Mouse (Mus musculus) left cerebral cortex, adult 8-10 months (tissue): ENCODE measurements around the gene Rabggtb. TPM values are rescaled to one million over a fixed set of nuclear protein-coding genes. Genes with fewer than 3 reads are reported as not detected.
"Not testable (repeated sequence)": the region's sequence is repeated elsewhere in the genome, so short reads cannot be mapped to it uniquely, and the experiment has no call there.

Source experiments
- DNase-seq, 2 experiments: peaks; one replicate each; pipeline ENCODE4 v3.0.0; 2022; ENCODE audit warnings: low spot score in 2 of 2
- total RNA-seq, 4 experiments: library from RNA; stranded (reverse); gene quantifications; 2 replicates each; pipeline ENCODE4 v1.2.4; 2022

Rabggtb gene
- total RNA-seq, 4 experiments from 2014 or later = 59.9 to 69.8 (median 64.9) TPM

GRCm38 (mm10) chr3:153867149-153868136 is 45.4 kb downstream of the Rabggtb start:
- DNase-seq = no peak

- DNase-seq = no peak
Measured at GRCm38 (mm10) chr3:153864636-153865429, 48.0 kb downstream of the Rabggtb start.

GRCm38 (mm10) chr3:153863816-153864215 is 49.0 kb downstream of the Rabggtb start:
- no peak for DNase-seq

DNA sequence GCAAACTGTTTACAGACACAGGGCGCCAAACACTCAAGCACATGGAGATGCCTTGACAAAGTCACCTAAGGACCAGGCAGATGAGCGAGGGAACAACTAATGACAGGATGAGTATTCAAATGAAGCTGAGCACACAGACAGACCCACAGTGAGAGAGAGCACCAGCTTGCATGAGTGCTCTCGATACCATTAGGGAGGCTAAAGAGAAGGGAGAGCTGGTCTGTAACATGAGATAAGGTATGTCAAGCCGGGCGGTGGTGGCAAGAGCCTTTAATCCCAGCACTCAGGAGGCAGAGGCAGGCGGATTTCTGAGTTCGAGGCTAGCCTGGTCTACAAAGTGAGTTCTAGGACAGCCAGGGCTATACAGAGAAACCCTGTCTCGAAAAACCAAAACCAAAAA is 52.4 kb downstream of the Rabggtb start:
- not testable (repeated sequence) for DNase-seq

DNA sequence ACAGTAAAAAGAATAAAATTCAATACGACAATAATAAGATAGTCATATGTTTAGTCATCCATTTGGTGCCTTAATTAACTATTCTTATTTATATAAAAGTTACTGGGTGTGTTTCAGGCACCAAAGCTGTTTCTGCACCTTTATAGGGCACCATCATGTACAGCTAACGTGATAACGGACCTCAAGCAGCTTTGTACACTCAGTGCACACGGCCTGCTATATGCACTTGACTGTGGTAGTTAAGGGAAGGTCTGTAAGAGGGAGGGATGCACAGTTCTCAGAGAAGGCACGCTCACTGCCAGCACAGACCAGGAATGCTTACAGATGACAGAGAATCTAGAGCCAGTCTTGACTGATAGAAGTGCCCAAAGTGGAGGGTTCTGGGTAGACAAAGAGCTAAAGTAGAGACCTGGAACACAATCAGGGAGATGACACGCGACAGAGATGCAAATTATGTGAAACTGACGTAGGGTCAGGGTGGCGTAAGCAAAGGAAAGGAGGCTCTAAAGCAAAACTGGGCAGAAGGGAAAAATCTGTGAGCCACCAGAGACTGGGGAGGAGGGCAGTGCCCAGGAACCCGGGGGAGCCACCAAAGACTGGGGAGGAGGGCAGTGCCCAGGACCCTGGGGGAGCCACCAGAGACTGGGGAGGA is 54.3 kb downstream of the Rabggtb start:
- DNase-seq = no peak

Other genes starting within 250 kb of the Rabggtb start
- 10 to 100 TPM; 19.2 to 25.5 (median 24.8) TPM for gene St6galnac3, start 187.8 kb downstream of the Rabggtb start, total RNA-seq
- gene Asb17, start 68.8 kb downstream of the Rabggtb start, total RNA-seq = not detected
- under 1 TPM; 0.15 to 0.68 (median 0.28) TPM for gene Msh4, start 6.9 kb downstream of the Rabggtb start, total RNA-seq
- 10 to 100 TPM; 44.8 to 51.9 (median 48.3) TPM for gene Acadm, start 31.6 kb upstream of the Rabggtb start, total RNA-seq
- gene Slc44a5, start 60.4 kb upstream of the Rabggtb start, total RNA-seq = 1 to 10 TPM; 7.2 to 8.6 (median 7.9) TPM